Comparison of ENCODE assay signal across 17 mouse cellular contexts in genomic region chr19:24219011-24219410, GRCm38 (mm10). TPM values are rescaled to one million over a fixed set of nuclear protein-coding genes. Genes with fewer than 3 reads are reported as not detected.
A peak's percentile ranks its signal among the peaks of the same experiment; 100 is the strongest.
DNase-seq lines count a peak whose midpoint lies in the region; ATAC-seq lines count a peak whose summit lies in the region.
"Had no signal": no experiment of that assay in that cellular context is flagged by ENCODE, and none has a peak within 500 bp of the region (broad histone marks: within the 10 kb centered on the region; RNA-seq: fewer than 3 reads in every experiment).

No protein-coding gene starts in this region.

- H3K27ac ChIP-seq in forebrain, embryonic 13.5 days: peak overlapping the region; percentile 2; the same call in 1 of the 2 replicates
- no peak overlapping the region for H3K27ac ChIP-seq in forebrain, embryonic 14.5 days (ENCODE audit: low read depth, low read length)
- peak overlapping the region; percentile 38; the same call in 1 of the 2 replicates for H3K27ac ChIP-seq in heart, embryonic 12.5 days (ENCODE audit: poor library complexity, severe bottlenecking)
- no peak overlapping the region for H3K27ac ChIP-seq in midbrain, embryonic 11.5 days (ENCODE audit: low read depth, low read length)
- no peak overlapping the region for H3K27ac ChIP-seq in midbrain, embryonic 16.5 days (ENCODE audit: low read length)
- H3K27ac ChIP-seq: hindbrain, embryonic 15.5 days had no signal

- H3K36me3 ChIP-seq in forebrain, embryonic 13.5 days (ENCODE audit: poor library complexity, severe bottlenecking): no peaks in the 10 kb centered on the region
- no peaks in the 10 kb centered on the region for H3K36me3 ChIP-seq in forebrain, embryonic 14.5 days (ENCODE audit: control insufficient read depth, insufficient read depth, low read length)
- H3K36me3 ChIP-seq in heart, embryonic 12.5 days: no peaks in the 10 kb centered on the region
- no peaks in the 10 kb centered on the region for H3K36me3 ChIP-seq in midbrain, embryonic 11.5 days (ENCODE audit: control insufficient read depth, insufficient read depth, low read length)
- H3K36me3 ChIP-seq in midbrain, embryonic 16.5 days (ENCODE audit: control insufficient read depth, insufficient read depth, low read length): no peaks in the 10 kb centered on the region
- H3K36me3 ChIP-seq: G1E; hindbrain, embryonic 15.5 days had no signal

- peaks cover 11% of the 10 kb centered on the region for H3K27me3 ChIP-seq in forebrain, embryonic 13.5 days
- H3K27me3 ChIP-seq in forebrain, embryonic 14.5 days (replicated peaks; ENCODE audit: control insufficient read depth, insufficient read depth, low read length): 0 out of 2 replicates have a peak, but pooled peaks cover 4% of the 10 kb centered on the region
- H3K27me3 ChIP-seq in heart, embryonic 12.5 days (replicated peaks): no peaks in the 10 kb centered on the region
- peaks cover 10% of the 10 kb centered on the region for H3K27me3 ChIP-seq in midbrain, embryonic 11.5 days (ENCODE audit: control insufficient read depth, insufficient read depth, low read length)
- peaks cover 3% of the 10 kb centered on the region; the same call in 1 of the 2 replicates for H3K27me3 ChIP-seq in midbrain, embryonic 16.5 days (ENCODE audit: control insufficient read depth, insufficient read depth, low read depth, low read length)
- H3K27me3 ChIP-seq: CH12.LX had no signal

- intact Hi-C loops in heart, postnatal 14 days (cut with DNase I): no loop called here

- WGBS in forebrain, embryonic 13.5 days: 70% methylated on average over 9 of the region's 9 CpGs
- WGBS in forebrain, embryonic 14.5 days: 69% methylated on average over 9 of the region's 9 CpGs
- WGBS in heart, embryonic 12.5 days: 70% methylated on average over 9 of the region's 9 CpGs
- WGBS in midbrain, embryonic 11.5 days: 78% methylated on average over 9 of the region's 9 CpGs
- WGBS in midbrain, embryonic 16.5 days: 78% methylated on average over 9 of the region's 9 CpGs

- H3K9me3 ChIP-seq in forebrain, embryonic 13.5 days (replicated peaks): no peaks in the 10 kb centered on the region
- no peaks in the 10 kb centered on the region for H3K9me3 ChIP-seq in forebrain, embryonic 14.5 days (replicated peaks; ENCODE audit: control insufficient read depth, low read length)
- no peaks in the 10 kb centered on the region for H3K9me3 ChIP-seq in heart, embryonic 12.5 days (replicated peaks)
- no peaks in the 10 kb centered on the region for H3K9me3 ChIP-seq in midbrain, embryonic 11.5 days (ENCODE audit: control insufficient read depth, low read length)
- no peaks in the 10 kb centered on the region for H3K9me3 ChIP-seq in midbrain, embryonic 16.5 days (replicated peaks; ENCODE audit: control insufficient read depth, low read length, poor library complexity, severe bottlenecking)
- H3K9me3 ChIP-seq: G1E; hindbrain, embryonic 15.5 days had no signal

- H3K4me1 ChIP-seq in forebrain, embryonic 13.5 days: peaks cover 22% of the 10 kb centered on the region
- H3K4me1 ChIP-seq in forebrain, embryonic 14.5 days (ENCODE audit: control insufficient read depth, insufficient read depth, low read length): peaks cover 7% of the 10 kb centered on the region; the same call in 1 of the 2 replicates
- H3K4me1 ChIP-seq in heart, embryonic 12.5 days (replicated peaks): peaks cover 27% of the 10 kb centered on the region
- no peaks in the 10 kb centered on the region for H3K4me1 ChIP-seq in midbrain, embryonic 11.5 days (ENCODE audit: control insufficient read depth, insufficient read depth, low read length)
- H3K4me1 ChIP-seq in midbrain, embryonic 16.5 days (ENCODE audit: control insufficient read depth, insufficient read depth, low read length): no peaks in the 10 kb centered on the region; the same call in 1 of the 2 replicates
- H3K4me1 ChIP-seq: hindbrain, embryonic 15.5 days had no signal

- H3K4me3 ChIP-seq in forebrain, embryonic 13.5 days: no peak overlapping the region
- no peak overlapping the region for H3K4me3 ChIP-seq in forebrain, embryonic 14.5 days (ENCODE audit: low read depth, low read length)
- no peak overlapping the region for H3K4me3 ChIP-seq in heart, embryonic 12.5 days
- H3K4me3 ChIP-seq in midbrain, embryonic 11.5 days (ENCODE audit: low read depth, low read length): no peak overlapping the region
- no peak overlapping the region for H3K4me3 ChIP-seq in midbrain, embryonic 16.5 days (ENCODE audit: low read depth, low read length)
- H3K4me3 ChIP-seq: hindbrain, embryonic 15.5 days had no signal

- no peak for DNase-seq in forebrain, embryonic 14.5 days (ENCODE audit: low spot score)
- DNase-seq in heart, postnatal 14 days: no peak
- DNase-seq in midbrain, embryonic 11.5 days (ENCODE audit: low spot score, missing footprints): peak; percentile 73
- DNase-seq: adrenal gland, adult 8-10 months; adrenal gland, postnatal 36 days; cerebellum, adult 2 months; cerebellum, postnatal 10 days; gastrocnemius, postnatal 14 days; heart, postnatal 10 days had no signal

- no peak overlapping the region for H3K4me2 ChIP-seq in forebrain, embryonic 13.5 days
- H3K4me2 ChIP-seq in forebrain, embryonic 14.5 days (ENCODE audit: low read length): no peak overlapping the region
- no peak overlapping the region for H3K4me2 ChIP-seq in heart, embryonic 12.5 days
- no peak overlapping the region for H3K4me2 ChIP-seq in midbrain, embryonic 11.5 days
- H3K4me2 ChIP-seq in midbrain, embryonic 16.5 days (ENCODE audit: low read length): no peak overlapping the region
- H3K4me2 ChIP-seq: hindbrain, embryonic 15.5 days had no signal

- no peak overlapping the region for H3K9ac ChIP-seq in forebrain, embryonic 13.5 days
- H3K9ac ChIP-seq in forebrain, embryonic 14.5 days (ENCODE audit: low read length): no peak overlapping the region
- no peak overlapping the region for H3K9ac ChIP-seq in heart, embryonic 12.5 days
- no peak overlapping the region for H3K9ac ChIP-seq in midbrain, embryonic 11.5 days (ENCODE audit: low read length)
- H3K9ac ChIP-seq in midbrain, embryonic 16.5 days (ENCODE audit: low read depth, low read length): no peak overlapping the region
- H3K9ac ChIP-seq: hindbrain, embryonic 15.5 days had no signal

- ATAC-seq in forebrain, embryonic 13.5 days: no peak
- ATAC-seq in forebrain, embryonic 14.5 days: no peak
- ATAC-seq in heart, embryonic 12.5 days (ENCODE audit: insufficient number of reproducible peaks, low FRiP score): no peak
- no peak for ATAC-seq in midbrain, embryonic 11.5 days (ENCODE audit: low FRiP score)
- ATAC-seq in midbrain, embryonic 16.5 days: no peak
- ATAC-seq: forebrain, embryonic 16.5 days; intestine, embryonic 16.5 days had no signal

RNA-seq across cellular contexts. Expression of gene Tjp2, which starts 5.8 kb away (rescaled TPM):
- 14.3 and 14.7 TPM in 2 replicates for polyA plus RNA-seq in forebrain, embryonic 13.5 days (2015; fragmentation: Nextera tagmentation; extraction: Ambion mirVana)
- polyA plus RNA-seq in forebrain, embryonic 14.5 days (2014; fragmentation: Nextera tagmentation; extraction: Ambion mirVana): 9.0 and 11.6 TPM in 2 replicates
- polyA plus RNA-seq in heart, embryonic 12.5 days (2016; fragmentation: Nextera tagmentation; extraction: Ambion mirVana): 31.9 and 33.8 TPM in 2 replicates
- 10 to 100 TPM; 20.3 to 23.1 TPM for total RNA-seq in heart, postnatal 14 days (2021)
- polyA plus RNA-seq in midbrain, embryonic 11.5 days (2014; fragmentation: Nextera tagmentation; extraction: Ambion mirVana): 22.3 and 23.0 TPM in 2 replicates
- polyA plus RNA-seq in midbrain, embryonic 16.5 days (2015; fragmentation: Nextera tagmentation; extraction: Ambion mirVana): 11.1 and 11.6 TPM in 2 replicates

Comparison
In these comparisons a context has a peak if more than half of its experiments do, and no peak if none do; other contexts are left out.
1. H3K27ac ChIP-seq: peak in forebrain, embryonic 13.5 days (single experiment) and heart, embryonic 12.5 days (single experiment); none in forebrain, embryonic 14.5 days (single experiment), midbrain, embryonic 11.5 days (single experiment) and midbrain, embryonic 16.5 days (single experiment).